Mouse (Mus musculus) gastrocnemius, postnatal 10 days (tissue): ENCODE measurements at regions not wholly inside any gene's neighbourhood (a gene's known extent, or its start where the extent isn't known, plus 50 kb on each side); places are given as distances from the start of the nearest gene placed in this dataset.

Experiments
- DNase-seq: peaks from one replicate; pipeline ENCODE4 v3.0.0; 2021; ENCODE audit warnings: mixed read lengths

DNA sequence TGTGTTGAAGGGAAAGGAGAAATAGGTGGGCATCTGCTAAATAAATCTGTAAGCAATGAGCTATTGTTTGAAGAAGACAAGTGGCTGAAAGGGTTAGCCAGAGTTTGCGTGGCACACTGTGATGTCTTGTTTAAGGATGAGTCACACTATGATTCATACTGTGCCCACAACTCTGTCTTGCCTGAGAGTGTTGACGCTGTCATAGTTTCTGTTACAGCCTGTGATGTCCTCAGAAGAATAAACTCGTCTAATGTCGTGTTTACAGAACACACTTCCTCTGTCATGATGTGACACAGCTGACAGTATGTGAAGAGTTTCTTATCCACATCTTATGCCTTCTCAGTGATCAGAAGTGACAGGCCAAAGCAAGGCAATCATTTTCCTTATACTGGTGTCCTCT, 274.5 kb upstream of the Tmem132c start:
- DNase-seq: no peak

DNA sequence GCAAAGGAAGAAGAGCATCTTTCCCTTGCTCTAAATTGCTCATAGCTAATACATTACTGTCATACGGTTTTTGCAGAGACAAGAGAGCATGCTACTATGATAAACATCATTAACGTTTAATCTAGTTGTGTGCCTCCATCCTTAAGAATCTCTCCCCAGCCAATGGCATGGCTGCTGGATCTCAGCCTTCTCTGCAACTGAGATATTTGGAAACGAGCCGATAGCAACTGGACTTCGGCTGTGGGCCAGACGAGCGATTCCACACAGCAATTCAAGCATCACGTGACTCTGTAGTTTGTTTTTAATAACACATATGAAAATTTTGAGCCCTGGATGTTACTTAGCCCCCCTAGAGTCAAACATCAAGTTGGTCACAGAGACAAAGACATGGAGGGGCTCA, 272.2 kb upstream of the Tmem132c start:
- no peak for DNase-seq

GRCm38 (mm10) chr5:126971284-126971683, 270.3 kb upstream of the Tmem132c start:
- DNase-seq: no peak

DNA sequence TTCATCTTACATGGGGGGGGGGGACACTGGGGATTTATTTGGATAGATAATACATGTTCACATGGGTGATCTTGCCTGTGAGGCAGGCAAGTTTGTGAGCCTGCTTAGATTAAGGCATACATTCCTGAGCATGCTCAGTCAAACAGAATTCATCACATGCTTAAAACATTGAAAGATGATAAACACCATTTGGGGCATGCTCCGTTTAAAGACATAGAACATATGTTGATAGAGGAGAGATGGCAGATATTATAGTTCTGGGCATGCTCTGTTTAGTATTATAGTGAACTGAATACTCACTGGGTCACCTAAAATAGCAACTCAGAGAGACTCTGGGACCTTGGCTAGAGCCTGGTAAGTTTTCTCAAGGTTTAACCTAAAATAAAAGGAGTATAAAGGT, 269.6 kb upstream of the Tmem132c start:
- DNase-seq: no peak

GRCm38 (mm10) chr5:126973425-126973824, 268.2 kb upstream of the Tmem132c start:
- no peak for DNase-seq

- no peak for DNase-seq
These were observed 267.0 kb upstream of the Tmem132c start for GRCm38 (mm10) chr5:126974565-126974964.

GRCm38 (mm10) chr5:126995577-126995976, 246.0 kb upstream of the Tmem132c start:
- DNase-seq: no peak

GRCm38 (mm10) chr5:127014166-127014565, 227.4 kb upstream of the Tmem132c start:
- DNase-seq: no peak

- no peak for DNase-seq
These were observed 225.0 kb upstream of the Tmem132c start for GRCm38 (mm10) chr5:127016467-127017060.

GRCm38 (mm10) chr5:127017971-127018370, 223.6 kb upstream of the Tmem132c start:
- DNase-seq: no peak

GRCm38 (mm10) chr5:127036472-127036871, 205.1 kb upstream of the Tmem132c start:
- no peak for DNase-seq

GRCm38 (mm10) chr5:127057770-127058169, 183.8 kb upstream of the Tmem132c start:
- DNase-seq: no peak

- DNase-seq: no peak
These were observed 167.3 kb upstream of the Tmem132c start for GRCm38 (mm10) chr5:127074327-127074726.
